Mouse (Mus musculus): Measurements from ENCODE around the gene Grm1. TPM values are rescaled to one million over a fixed set of nuclear protein-coding genes. Genes with fewer than 3 reads are reported as not detected.

Gene Grm1
- polyA plus RNA-seq, 1 experiment from 2014 or later: 3.2 TPM

GRCm38 (mm10) chr10:10795321-10795720, 286.8 kb downstream of the Grm1 start:
- WGBS: 97% methylated on average over 1 of the region's 1 CpGs
- Histone ChIP-seq H3K36me3 (no peaks in the 10 kb centered on the region), H3K9ac (no peak overlapping the region), H3K4me3 (no peak overlapping the region), H3K27me3 (no peaks in the 10 kb centered on the region), H3K4me1 (replicated peaks) (no peaks in the 10 kb centered on the region), H3K4me2 (no peak overlapping the region), H3K27ac (no peak overlapping the region), H3K9me3 (no peaks in the 10 kb centered on the region)
- ATAC-seq (ENCODE audit: low FRiP score): no peak

- H3K4me1 ChIP-seq (replicated peaks): no peaks in the 10 kb centered on the region
- H3K4me2 ChIP-seq: no peak overlapping the region
- no peak overlapping the region for H3K4me3 ChIP-seq
- no peaks in the 10 kb centered on the region for H3K27me3 ChIP-seq
- no peaks in the 10 kb centered on the region for H3K9me3 ChIP-seq
- no peak overlapping the region for H3K27ac ChIP-seq
- no peaks in the 10 kb centered on the region for H3K36me3 ChIP-seq
- 74% methylated on average over 1 of the region's 1 CpGs for WGBS
- no peak for ATAC-seq (ENCODE audit: low FRiP score)
- H3K9ac ChIP-seq: no peak overlapping the region
Measured at GRCm38 (mm10) chr10:10790458-10790857, 291.7 kb downstream of the Grm1 start.

- H3K27ac ChIP-seq: no peak overlapping the region
- no peak for ATAC-seq (ENCODE audit: low FRiP score)
- H3K9me3 ChIP-seq: no peaks in the 10 kb centered on the region
- H3K27me3 ChIP-seq: no peaks in the 10 kb centered on the region
- no peak overlapping the region for H3K9ac ChIP-seq
- H3K4me3 ChIP-seq: no peak overlapping the region
- no peaks in the 10 kb centered on the region for H3K36me3 ChIP-seq
- no peak overlapping the region for H3K4me2 ChIP-seq
- H3K4me1 ChIP-seq (replicated peaks): no peaks in the 10 kb centered on the region
- 91% methylated on average over 4 of the region's 4 CpGs for WGBS
Measured at GRCm38 (mm10) chr10:10789967-10790366, 292.2 kb downstream of the Grm1 start.

- 93% methylated on average over 5 of the region's 6 CpGs for WGBS
- no peak for ATAC-seq (ENCODE audit: low FRiP score)
- Histone ChIP-seq H3K27me3 (no peaks in the 10 kb centered on the region), H3K27ac (no peak overlapping the region), H3K9me3 (no peaks in the 10 kb centered on the region), H3K36me3 (no peaks in the 10 kb centered on the region), H3K4me1 (replicated peaks) (no peaks in the 10 kb centered on the region), H3K4me3 (no peak overlapping the region), H3K4me2 (no peak overlapping the region), H3K9ac (no peak overlapping the region)
Measured at GRCm38 (mm10) chr10:10787906-10788416, 294.2 kb downstream of the Grm1 start.

- 86% methylated on average over 3 of the region's 3 CpGs for WGBS
- H3K27me3 ChIP-seq: no peaks in the 10 kb centered on the region
- no peak overlapping the region for H3K9ac ChIP-seq
- no peak overlapping the region for H3K4me3 ChIP-seq
- no peak for ATAC-seq (ENCODE audit: low FRiP score)
- no peaks in the 10 kb centered on the region for H3K9me3 ChIP-seq
- no peaks in the 10 kb centered on the region for H3K4me1 ChIP-seq (replicated peaks)
- no peak overlapping the region for H3K4me2 ChIP-seq
- H3K36me3 ChIP-seq: no peaks in the 10 kb centered on the region
- no peak overlapping the region for H3K27ac ChIP-seq
Measured at GRCm38 (mm10) chr10:10785122-10785521, 297.0 kb downstream of the Grm1 start.

GRCm38 (mm10) chr10:10774827-10775226, 307.3 kb downstream of the Grm1 start:
- no peak overlapping the region for H3K9ac ChIP-seq
- no peaks in the 10 kb centered on the region for H3K9me3 ChIP-seq
- no peak overlapping the region for H3K4me3 ChIP-seq
- H3K27me3 ChIP-seq: no peaks in the 10 kb centered on the region
- 65% methylated on average over 1 of the region's 1 CpGs for WGBS
- H3K4me2 ChIP-seq: no peak overlapping the region
- ATAC-seq (ENCODE audit: low FRiP score): peak; percentile 49; the same call in 1 of the 2 replicates
- no peaks in the 10 kb centered on the region for H3K36me3 ChIP-seq
- no peak overlapping the region for H3K27ac ChIP-seq
- 0 out of 2 replicates have a peak, but pooled peaks cover 2% of the 10 kb centered on the region for H3K4me1 ChIP-seq (replicated peaks)

GRCm38 (mm10) chr10:10763015-10763414, 319.1 kb downstream of the Grm1 start:
- ATAC-seq (ENCODE audit: low FRiP score): no peak
- no peak overlapping the region for H3K4me3 ChIP-seq
- H3K36me3 ChIP-seq: no peaks in the 10 kb centered on the region
- 76% methylated on average over 4 of the region's 4 CpGs for WGBS
- H3K9me3 ChIP-seq: no peaks in the 10 kb centered on the region
- H3K27me3 ChIP-seq: no peaks in the 10 kb centered on the region
- H3K4me1 ChIP-seq (replicated peaks): no peaks in the 10 kb centered on the region
- no peak overlapping the region for H3K9ac ChIP-seq
- no peak overlapping the region for H3K4me2 ChIP-seq
- H3K27ac ChIP-seq: no peak overlapping the region

- H3K36me3 ChIP-seq: no peaks in the 10 kb centered on the region
- H3K4me2 ChIP-seq: no peak overlapping the region
- no peaks in the 10 kb centered on the region for H3K4me1 ChIP-seq (replicated peaks)
- no peak overlapping the region for H3K4me3 ChIP-seq
- no peaks in the 10 kb centered on the region for H3K27me3 ChIP-seq
- 73% methylated on average over 1 of the region's 1 CpGs for WGBS
- H3K9ac ChIP-seq: no peak overlapping the region
- H3K27ac ChIP-seq: no peak overlapping the region
- ATAC-seq (ENCODE audit: low FRiP score): no peak
- no peaks in the 10 kb centered on the region for H3K9me3 ChIP-seq
Measured at GRCm38 (mm10) chr10:10761274-10761673, 320.9 kb downstream of the Grm1 start.

GRCm38 (mm10) chr10:10760801-10761200, 321.4 kb downstream of the Grm1 start:
- Histone ChIP-seq H3K9me3 (no peaks in the 10 kb centered on the region), H3K4me3 (no peak overlapping the region), H3K27ac (no peak overlapping the region), H3K9ac (no peak overlapping the region), H3K4me1 (replicated peaks) (no peaks in the 10 kb centered on the region), H3K4me2 (no peak overlapping the region), H3K27me3 (no peaks in the 10 kb centered on the region), H3K36me3 (no peaks in the 10 kb centered on the region)
- WGBS: 82% methylated on average over 2 of the region's 2 CpGs
- no peak for ATAC-seq (ENCODE audit: low FRiP score)

- Histone ChIP-seq H3K9me3 (no peaks in the 10 kb centered on the region), H3K9ac (no peak overlapping the region), H3K36me3 (no peaks in the 10 kb centered on the region), H3K27ac (no peak overlapping the region), H3K4me2 (no peak overlapping the region), H3K27me3 (no peaks in the 10 kb centered on the region), H3K4me3 (no peak overlapping the region), H3K4me1 (replicated peaks) (no peaks in the 10 kb centered on the region)
- 94% methylated on average over 1 of the region's 1 CpGs for WGBS
- ATAC-seq (ENCODE audit: low FRiP score): no peak
Measured at GRCm38 (mm10) chr10:10751033-10751432, 331.1 kb downstream of the Grm1 start.

GRCm38 (mm10) chr10:10744097-10744496, 338.1 kb downstream of the Grm1 start:
- H3K27ac ChIP-seq: no peak overlapping the region
- 62% methylated on average over 1 of the region's 1 CpGs for WGBS
- H3K9ac ChIP-seq: no peak overlapping the region
- H3K4me1 ChIP-seq (replicated peaks): no peaks in the 10 kb centered on the region
- H3K36me3 ChIP-seq: no peaks in the 10 kb centered on the region
- H3K9me3 ChIP-seq: no peaks in the 10 kb centered on the region
- no peak for ATAC-seq (ENCODE audit: low FRiP score)
- H3K4me3 ChIP-seq: no peak overlapping the region
- H3K4me2 ChIP-seq: no peak overlapping the region
- H3K27me3 ChIP-seq: no peaks in the 10 kb centered on the region

- ATAC-seq (ENCODE audit: low FRiP score): no peak
- WGBS: 98% methylated on average over 2 of the region's 2 CpGs
Measured at GRCm38 (mm10) chr10:10742172-10742571, 340.0 kb downstream of the Grm1 start.

GRCm38 (mm10) chr10:10741314-10741713, 340.8 kb downstream of the Grm1 start:
- Histone ChIP-seq H3K27ac (no peak overlapping the region), H3K4me3 (no peak overlapping the region), H3K36me3 (no peaks in the 10 kb centered on the region), H3K4me2 (no peak overlapping the region), H3K9me3 (no peaks in the 10 kb centered on the region), H3K27me3 (no peaks in the 10 kb centered on the region), H3K9ac (no peak overlapping the region), H3K4me1 (replicated peaks) (no peaks in the 10 kb centered on the region)
- WGBS: 96% methylated on average over 5 of the region's 5 CpGs
- no peak for ATAC-seq (ENCODE audit: low FRiP score)

More at GRCm38 (mm10) chr10:10742172-10742571, 340.0 kb downstream of the Grm1 start:
- H3K9me3 ChIP-seq: no peaks in the 10 kb centered on the region
- H3K9ac ChIP-seq: no peak overlapping the region
- H3K4me2 ChIP-seq: no peak overlapping the region
- H3K27ac ChIP-seq: no peak overlapping the region
- H3K27me3 ChIP-seq: no peaks in the 10 kb centered on the region
- H3K36me3 ChIP-seq: no peaks in the 10 kb centered on the region
- no peak overlapping the region for H3K4me3 ChIP-seq
- no peaks in the 10 kb centered on the region for H3K4me1 ChIP-seq (replicated peaks)

Data from hindbrain, embryonic 13.5 days (tissue).